ENCODE assay signal across 11 mouse cellular contexts in the genomic region with DNA sequence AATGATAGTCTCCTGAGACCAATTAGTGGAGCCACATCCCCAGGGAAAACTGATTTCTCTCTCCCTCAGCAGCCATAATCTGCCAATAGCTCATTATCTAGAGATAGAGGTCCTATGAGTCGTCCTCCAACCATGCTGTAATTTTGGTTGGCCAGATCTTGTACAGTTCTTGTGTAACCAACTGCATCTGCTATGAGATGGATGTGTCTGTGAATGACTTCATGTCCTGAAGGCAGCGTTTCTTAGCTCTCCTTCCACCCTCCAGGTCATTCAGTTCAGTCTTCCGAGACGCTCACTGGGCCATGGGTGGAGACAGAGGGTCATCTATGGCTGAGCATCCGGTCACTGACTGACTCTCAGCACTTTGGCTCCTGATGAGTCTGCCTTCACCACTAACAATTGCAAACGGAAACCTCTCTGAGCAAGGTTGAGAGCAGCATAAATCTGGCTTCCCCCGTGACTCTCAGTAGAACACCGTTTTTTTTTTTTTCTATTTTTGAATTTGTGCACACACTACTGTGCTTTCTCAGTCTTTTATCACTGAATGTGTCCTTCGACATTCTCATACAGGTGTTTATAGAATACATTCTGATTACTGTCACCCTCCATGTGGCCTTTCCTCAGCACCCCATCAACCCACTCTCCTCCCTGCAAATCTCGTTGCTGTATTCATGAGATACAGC.
DNase-seq lines count a peak whose midpoint lies in the region; ATAC-seq and TF ChIP-seq lines count a peak whose summit lies in the region.
"Had no signal": no experiment of that assay in that cellular context is flagged by ENCODE, and none has a peak within 500 bp of the region (broad histone marks: within the 10 kb centered on the region; RNA-seq: fewer than 3 reads in every experiment).

No protein-coding gene starts in this region.

- H3K4me2 ChIP-seq in kidney, embryonic 15.5 days = no peak overlapping the region
- no peak overlapping the region for H3K4me2 ChIP-seq in embryonic facial prominence, embryonic 14.5 days (ENCODE audit: low read depth, low read length)
- H3K4me2 ChIP-seq in liver, embryonic 15.5 days = 0 out of 2 replicates have a peak overlapping the region, but pooled peaks have one; percentile 0
- H3K4me2 ChIP-seq: midbrain, embryonic 15.5 days; stomach, embryonic 15.5 days had no signal

- no peak for TF ChIP-seq POLR2A in kidney, adult 2 months (IDR thresholded peaks at IDR 0.05; ENCODE audit: low read depth, low read length)

- DNase-seq in kidney, adult 2 months = peak; percentile 59
- DNase-seq in NIH3T3 (ENCODE audit: low read depth) = peak; percentile 45
- DNase-seq in embryonic facial prominence, embryonic 14.5 days (ENCODE audit: low spot score) = no peak
- no peak for DNase-seq in layer of hippocampus, postnatal 36 days
- DNase-seq in adrenal gland, postnatal 36 days = no peak
- DNase-seq: lung, postnatal 10 days had no signal

- ATAC-seq in kidney, embryonic 15.5 days (replicated peaks; ENCODE audit: low FRiP score) = no peak
- 0 out of 2 replicates have a peak, but pooled peaks have one; percentile 32 for ATAC-seq in embryonic facial prominence, embryonic 14.5 days (ENCODE audit: low read depth)
- no peak for ATAC-seq in liver, embryonic 15.5 days (ENCODE audit: insufficient read depth)
- ATAC-seq: midbrain, embryonic 15.5 days had no signal

- no peak overlapping the region for H3K4me3 ChIP-seq in kidney, adult 2 months (ENCODE audit: insufficient read depth, low read depth, low read length)
- no peak overlapping the region for H3K4me3 ChIP-seq in kidney, embryonic 15.5 days (replicated peaks)
- H3K4me3 ChIP-seq in embryonic facial prominence, embryonic 14.5 days (ENCODE audit: low read depth, low read length) = no peak overlapping the region
- no peak overlapping the region for H3K4me3 ChIP-seq in liver, embryonic 15.5 days (replicated peaks)
- H3K4me3 ChIP-seq: midbrain, embryonic 15.5 days; stomach, embryonic 15.5 days had no signal

- H3K9me3 ChIP-seq in kidney, embryonic 15.5 days (replicated peaks) = no peaks in the 10 kb centered on the region
- H3K9me3 ChIP-seq in embryonic facial prominence, embryonic 14.5 days (ENCODE audit: control insufficient read depth, low read length) = no peaks in the 10 kb centered on the region
- no peaks in the 10 kb centered on the region for H3K9me3 ChIP-seq in liver, embryonic 15.5 days (replicated peaks)
- H3K9me3 ChIP-seq: G1E; midbrain, embryonic 15.5 days; stomach, embryonic 15.5 days had no signal

- TF ChIP-seq CTCF in kidney, adult 2 months (conservative IDR thresholded peaks at IDR 0.05; ENCODE audit: insufficient read depth, insufficient read length, low read depth, low read length) = no peak

- no peaks in the 10 kb centered on the region for H3K4me1 ChIP-seq in kidney, adult 2 months (ENCODE audit: control insufficient read depth, insufficient read depth, low read length)
- 0 out of 2 replicates have a peak, but pooled peaks cover 4% of the 10 kb centered on the region for H3K4me1 ChIP-seq in kidney, embryonic 15.5 days
- H3K4me1 ChIP-seq in embryonic facial prominence, embryonic 14.5 days (ENCODE audit: control insufficient read depth, insufficient read depth, low read length) = peaks cover 26% of the 10 kb centered on the region
- peaks cover 48% of the 10 kb centered on the region for H3K4me1 ChIP-seq in liver, embryonic 15.5 days (replicated peaks)
- H3K4me1 ChIP-seq: midbrain, embryonic 15.5 days; stomach, embryonic 15.5 days had no signal

- no peak overlapping the region for H3K9ac ChIP-seq in kidney, embryonic 15.5 days
- no peak overlapping the region for H3K9ac ChIP-seq in embryonic facial prominence, embryonic 14.5 days (ENCODE audit: low read depth, low read length)
- H3K9ac ChIP-seq in liver, embryonic 15.5 days = no peak overlapping the region
- H3K9ac ChIP-seq: midbrain, embryonic 15.5 days; stomach, embryonic 15.5 days had no signal

- H3K27me3 ChIP-seq in kidney, adult 2 months (replicated peaks; ENCODE audit: control insufficient read depth, insufficient read depth, low read length) = no peaks in the 10 kb centered on the region
- H3K27me3 ChIP-seq in kidney, embryonic 15.5 days = no peaks in the 10 kb centered on the region
- H3K27me3 ChIP-seq in embryonic facial prominence, embryonic 14.5 days (replicated peaks; ENCODE audit: control insufficient read depth, insufficient read depth, low read length) = no peaks in the 10 kb centered on the region
- no peaks in the 10 kb centered on the region for H3K27me3 ChIP-seq in liver, embryonic 15.5 days
- H3K27me3 ChIP-seq: midbrain, embryonic 15.5 days; stomach, embryonic 15.5 days had no signal

- WGBS in kidney, adult 2 months = 70% methylated on average over 10 of the region's 10 CpGs
- WGBS in kidney, embryonic 15.5 days = 81% methylated on average over 10 of the region's 10 CpGs
- WGBS in embryonic facial prominence, embryonic 14.5 days = 84% methylated on average over 10 of the region's 10 CpGs
- WGBS in liver, embryonic 15.5 days (ENCODE audit: insufficient replicate concordance) = 66% methylated on average over 10 of the region's 10 CpGs

- 0 out of 2 replicates have a peak overlapping the region, but pooled peaks have one; percentile 50 for H3K27ac ChIP-seq in kidney, adult 2 months (ENCODE audit: insufficient read depth, low read depth, low read length)
- H3K27ac ChIP-seq in kidney, embryonic 15.5 days = no peak overlapping the region
- H3K27ac ChIP-seq in embryonic facial prominence, embryonic 14.5 days (replicated peaks; ENCODE audit: low read depth, low read length) = peak overlapping the region; percentile 80; the same call in 1 of the 2 replicates
- H3K27ac ChIP-seq in liver, embryonic 15.5 days (replicated peaks) = peak overlapping the region; percentile 31; the same call in 1 of the 2 replicates
- H3K27ac ChIP-seq: midbrain, embryonic 15.5 days had no signal

- H3K36me3 ChIP-seq in kidney, adult 2 months (ENCODE audit: control insufficient read depth, insufficient read depth, low read length) = no peaks in the 10 kb centered on the region; the same call in 1 of the 2 replicates
- H3K36me3 ChIP-seq in kidney, embryonic 15.5 days = peaks cover 19% of the 10 kb centered on the region; the same call in 1 of the 2 replicates
- H3K36me3 ChIP-seq in embryonic facial prominence, embryonic 14.5 days (ENCODE audit: control insufficient read depth, insufficient read depth, low read length) = peaks cover 10% of the 10 kb centered on the region; the same call in 1 of the 2 replicates
- H3K36me3 ChIP-seq in liver, embryonic 15.5 days (replicated peaks) = peaks cover 92% of the 10 kb centered on the region
- H3K36me3 ChIP-seq: stomach, embryonic 15.5 days had no signal

Comparison
In these comparisons a context has a peak if more than half of its experiments do, and no peak if none do; other contexts are left out.
1. DNase-seq: peak in kidney, adult 2 months (single experiment) and NIH3T3 (single experiment); none in embryonic facial prominence, embryonic 14.5 days (single experiment), layer of hippocampus, postnatal 36 days (0 of 2) and adrenal gland, postnatal 36 days (0 of 2).